ENCODE assay signal across 10 mouse cellular contexts in the genomic region with DNA sequence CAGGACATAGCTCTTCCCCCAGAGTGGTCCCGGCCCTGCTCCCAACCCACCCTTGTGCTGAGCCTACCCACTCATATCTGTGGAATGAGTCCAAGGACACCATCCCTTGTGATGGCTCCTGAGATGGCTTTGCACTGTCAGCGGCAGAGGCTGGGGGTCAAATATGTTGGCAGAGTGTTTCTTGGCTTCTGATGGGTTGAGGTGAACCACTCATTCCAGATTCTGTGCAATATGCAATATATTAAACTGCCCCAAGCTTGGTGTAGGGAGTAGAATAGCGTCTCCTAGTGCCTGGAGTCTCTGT. TPM values are rescaled to one million over a fixed set of nuclear protein-coding genes. Genes with fewer than 3 reads are reported as not detected.
DNase-seq lines count a peak whose midpoint lies in the region; ATAC-seq and TF ChIP-seq lines count a peak whose summit lies in the region.
"Had no signal": no experiment of that assay in that cellular context is flagged by ENCODE, and none has a peak within 500 bp of the region (broad histone marks: within the 10 kb centered on the region; RNA-seq: fewer than 3 reads in every experiment).

No protein-coding gene starts in this region.

- H3K9me3 ChIP-seq in midbrain, embryonic 10.5 days (replicated peaks) = no peaks in the 10 kb centered on the region
- no peaks in the 10 kb centered on the region for H3K9me3 ChIP-seq in midbrain, embryonic 11.5 days (ENCODE audit: control insufficient read depth, low read length)
- H3K9me3 ChIP-seq in hindbrain, postnatal 0 days (ENCODE audit: low read length) = no peaks in the 10 kb centered on the region
- no peaks in the 10 kb centered on the region for H3K9me3 ChIP-seq in kidney, embryonic 14.5 days (ENCODE audit: control insufficient read depth, low read length)
- no peaks in the 10 kb centered on the region for H3K9me3 ChIP-seq in lung, postnatal 0 days (ENCODE audit: low read length)

- no peak for DNase-seq in heart, adult 2 months
- no peak for DNase-seq in heart, postnatal 4 days
- DNase-seq in midbrain, embryonic 10.5 days (ENCODE audit: low spot score) = no peak
- DNase-seq in midbrain, embryonic 11.5 days (ENCODE audit: low spot score, missing footprints) = no peak
- no peak for DNase-seq in hindbrain, postnatal 0 days (ENCODE audit: low spot score)
- no peak for DNase-seq in lung, postnatal 0 days (ENCODE audit: low spot score)
- no peak for DNase-seq in kidney, adult 18-20 months
- DNase-seq: kidney, postnatal 36 days; thymus, adult 2 months had no signal

- H3K27ac ChIP-seq in heart, adult 2 months = peak overlapping the region; percentile 67
- peak overlapping the region; percentile 83; the same call in 1 of the 2 replicates for H3K27ac ChIP-seq in midbrain, embryonic 10.5 days (replicated peaks)
- H3K27ac ChIP-seq in midbrain, embryonic 11.5 days (ENCODE audit: low read depth, low read length) = no peak overlapping the region
- H3K27ac ChIP-seq in hindbrain, postnatal 0 days = 0 out of 2 replicates have a peak overlapping the region, but pooled peaks have one; percentile 70
- no peak overlapping the region for H3K27ac ChIP-seq in kidney, embryonic 14.5 days (ENCODE audit: low read depth, low read length)
- no peak overlapping the region for H3K27ac ChIP-seq in lung, postnatal 0 days (ENCODE audit: low read length)

- no peaks in the 10 kb centered on the region for H3K27me3 ChIP-seq in heart, adult 2 months (ENCODE audit: control insufficient read depth, insufficient read depth, low read length)
- H3K27me3 ChIP-seq in midbrain, embryonic 10.5 days (ENCODE audit: low read depth, poor library complexity, severe bottlenecking) = peaks cover 32% of the 10 kb centered on the region; the same call in 1 of the 2 replicates
- no peaks in the 10 kb centered on the region for H3K27me3 ChIP-seq in midbrain, embryonic 11.5 days (ENCODE audit: control insufficient read depth, insufficient read depth, low read length)
- no peaks in the 10 kb centered on the region for H3K27me3 ChIP-seq in hindbrain, postnatal 0 days (ENCODE audit: insufficient read depth, low read length)
- H3K27me3 ChIP-seq in kidney, embryonic 14.5 days (ENCODE audit: control insufficient read depth, insufficient read depth, low read length) = no peaks in the 10 kb centered on the region
- no peaks in the 10 kb centered on the region for H3K27me3 ChIP-seq in lung, postnatal 0 days (replicated peaks; ENCODE audit: insufficient read depth, low read length)

- no peak for TF ChIP-seq EP300 in heart, adult 2 months (IDR thresholded peaks at IDR 0.05; ENCODE audit: insufficient read depth, low read depth, low read length)
- no peak for TF ChIP-seq EP300 in lung, postnatal 0 days (IDR thresholded peaks at IDR 0.05)

- no peak overlapping the region for H3K4me2 ChIP-seq in midbrain, embryonic 11.5 days
- no peak overlapping the region for H3K4me2 ChIP-seq in hindbrain, postnatal 0 days (ENCODE audit: low read depth, low read length)
- no peak overlapping the region for H3K4me2 ChIP-seq in kidney, embryonic 14.5 days (replicated peaks; ENCODE audit: low read depth, low read length)
- H3K4me2 ChIP-seq in lung, postnatal 0 days (replicated peaks; ENCODE audit: low read depth, low read length) = no peak overlapping the region

- no peak for TF ChIP-seq CTCF in heart, adult 2 months (IDR thresholded peaks at IDR 0.05)
- TF ChIP-seq CTCF in hindbrain, postnatal 0 days (IDR thresholded peaks at IDR 0.05; ENCODE audit: low read depth) = no peak
- no peak for TF ChIP-seq CTCF in lung, postnatal 0 days (IDR thresholded peaks at IDR 0.05)

- no peak for ATAC-seq in midbrain, embryonic 11.5 days (ENCODE audit: low FRiP score)
- ATAC-seq in hindbrain, postnatal 0 days = no peak
- ATAC-seq in kidney, embryonic 14.5 days (ENCODE audit: low FRiP score, low TSS enrichment) = no peak
- no peak for ATAC-seq in lung, postnatal 0 days

- H3K36me3 ChIP-seq in heart, adult 2 months (ENCODE audit: control insufficient read depth, insufficient read depth, low read length) = no peaks in the 10 kb centered on the region
- H3K36me3 ChIP-seq in midbrain, embryonic 10.5 days = peaks cover 37% of the 10 kb centered on the region
- peaks cover 3% of the 10 kb centered on the region for H3K36me3 ChIP-seq in midbrain, embryonic 11.5 days (ENCODE audit: control insufficient read depth, insufficient read depth, low read length)
- no peaks in the 10 kb centered on the region for H3K36me3 ChIP-seq in hindbrain, postnatal 0 days (ENCODE audit: insufficient read depth, low read length)
- peaks cover 14% of the 10 kb centered on the region for H3K36me3 ChIP-seq in kidney, embryonic 14.5 days (ENCODE audit: control insufficient read depth, insufficient read depth, low read length)
- H3K36me3 ChIP-seq in lung, postnatal 0 days (ENCODE audit: insufficient read depth, low read length) = no peaks in the 10 kb centered on the region

- no peak overlapping the region for H3K9ac ChIP-seq in heart, adult 2 months (ENCODE audit: low read depth, low read length)
- no peak overlapping the region for H3K9ac ChIP-seq in midbrain, embryonic 11.5 days (ENCODE audit: low read length)
- no peak overlapping the region for H3K9ac ChIP-seq in hindbrain, postnatal 0 days (replicated peaks; ENCODE audit: low read length)
- H3K9ac ChIP-seq in kidney, embryonic 14.5 days (ENCODE audit: low read depth, low read length) = no peak overlapping the region
- no peak overlapping the region for H3K9ac ChIP-seq in lung, postnatal 0 days (replicated peaks; ENCODE audit: low read depth)

- peaks cover 10% of the 10 kb centered on the region for H3K79me2 ChIP-seq in heart, adult 2 months (replicated peaks; ENCODE audit: control insufficient read depth, insufficient read depth, low read length)

- 80% methylated on average over 3 of the region's 3 CpGs for WGBS in heart, adult 2 months
- WGBS in midbrain, embryonic 10.5 days = 90% methylated on average over 3 of the region's 3 CpGs
- WGBS in midbrain, embryonic 11.5 days = 91% methylated on average over 3 of the region's 3 CpGs
- 66% methylated on average over 3 of the region's 3 CpGs for WGBS in hindbrain, postnatal 0 days
- 92% methylated on average over 3 of the region's 3 CpGs for WGBS in kidney, embryonic 14.5 days
- 87% methylated on average over 3 of the region's 3 CpGs for WGBS in lung, postnatal 0 days

- no peak overlapping the region for H3K4me3 ChIP-seq in heart, adult 2 months
- no peak overlapping the region for H3K4me3 ChIP-seq in midbrain, embryonic 10.5 days
- H3K4me3 ChIP-seq in midbrain, embryonic 11.5 days (ENCODE audit: low read depth, low read length) = no peak overlapping the region
- no peak overlapping the region for H3K4me3 ChIP-seq in hindbrain, postnatal 0 days (ENCODE audit: low read length)
- no peak overlapping the region for H3K4me3 ChIP-seq in kidney, embryonic 14.5 days (ENCODE audit: low read length)
- H3K4me3 ChIP-seq in lung, postnatal 0 days (ENCODE audit: low read depth, low read length) = no peak overlapping the region

- H3K4me1 ChIP-seq in heart, adult 2 months (ENCODE audit: control insufficient read depth, insufficient read depth, low read length) = peaks cover 14% of the 10 kb centered on the region
- peaks cover 100% of the 10 kb centered on the region for H3K4me1 ChIP-seq in midbrain, embryonic 10.5 days
- H3K4me1 ChIP-seq in midbrain, embryonic 11.5 days (ENCODE audit: control insufficient read depth, insufficient read depth, low read length) = peaks cover 83% of the 10 kb centered on the region
- H3K4me1 ChIP-seq in hindbrain, postnatal 0 days (ENCODE audit: insufficient read depth, low read length) = peaks cover 57% of the 10 kb centered on the region
- peaks cover 75% of the 10 kb centered on the region for H3K4me1 ChIP-seq in kidney, embryonic 14.5 days (ENCODE audit: control insufficient read depth, insufficient read depth, low read length)
- peaks cover 27% of the 10 kb centered on the region for H3K4me1 ChIP-seq in lung, postnatal 0 days (ENCODE audit: insufficient read depth, low read depth, low read length)

- no peak for TF ChIP-seq POLR2A in heart, adult 2 months (IDR thresholded peaks at IDR 0.05; ENCODE audit: insufficient read depth, low read depth, low read length)

- intact Hi-C loops in heart, adult 2 months (cut with DNase I) = no loop called here

RNA-seq across cellular contexts. Expression of gene Gins2, which starts 37.5 kb away (rescaled TPM):
- total RNA-seq in heart, adult 2 months (2021) = 1 to 10 TPM; 1.1 to 1.5 TPM
- 1.3 and 1.4 TPM in 2 replicates for polyA plus RNA-seq in heart, adult 2 months (2012; rRNA removed)
- 10 to 100 TPM; 42.0 to 43.2 TPM for total RNA-seq in heart, postnatal 4 days (2021)
- polyA plus RNA-seq in midbrain, embryonic 10.5 days (2016; fragmentation: Nextera tagmentation; extraction: Ambion mirVana) = 162 and 192 TPM in 2 replicates
- 113 and 120 TPM in 2 replicates for polyA plus RNA-seq in midbrain, embryonic 11.5 days (2014; fragmentation: Nextera tagmentation; extraction: Ambion mirVana)
- 2.8 and 12.3 TPM in 2 replicates for total RNA-seq in hindbrain, postnatal 0 days (2014; rRNA removed)
- polyA plus RNA-seq in hindbrain, postnatal 0 days (2015; fragmentation: Nextera tagmentation; extraction: Ambion mirVana) = 17.2 and 20.6 TPM in 2 replicates
- polyA plus RNA-seq in kidney, embryonic 14.5 days (2014; fragmentation: Nextera tagmentation; extraction: Ambion mirVana) = 118 and 145 TPM in 2 replicates
- 10.9 and 13.4 TPM in 2 replicates for polyA plus RNA-seq in lung, postnatal 0 days (2015; fragmentation: Nextera tagmentation; extraction: Ambion mirVana)

Comparison
In these comparisons a context has a peak if more than half of its experiments do, and no peak if none do; other contexts are left out.
1. H3K27ac ChIP-seq: peak in heart, adult 2 months (single experiment), midbrain, embryonic 10.5 days (single experiment) and hindbrain, postnatal 0 days (single experiment); none in midbrain, embryonic 11.5 days (single experiment), kidney, embryonic 14.5 days (single experiment) and lung, postnatal 0 days (single experiment).